Mouse (Mus musculus) liver, embryonic 16.5 days (tissue): ENCODE measurements at regions not wholly inside any gene's neighbourhood (a gene's known extent, or its start where the extent isn't known, plus 50 kb on each side); places are given as distances from the start of the nearest gene placed in this dataset.

Source experiments
- ATAC-seq: fragments of 200-750 bp; cut with Nextera tagmentation; 2 replicates; pipeline ENCODE4 v1.8.0; 2017; ENCODE audit warnings: low read depth, mild to moderate bottlenecking, moderate number of reproducible peaks, moderate library complexity
- H3K27ac ChIP-seq: fragments of 300-500 bp; sonication (generic); 2 replicates; pipeline ENCODE4 v1.5.1; 2014; ENCODE audit warnings: mild to moderate bottlenecking, low read length
- H3K27me3 ChIP-seq: fragments of 300-500 bp; sonication (generic); 2 replicates; pipeline ENCODE4 v1.6.1; 2014; ENCODE audit warnings: low read depth, low read length, mixed read lengths; ENCODE audit not compliant: control insufficient read depth, insufficient read depth
- H3K36me3 ChIP-seq: fragments of 300-500 bp; sonication (generic); 2 replicates; pipeline ENCODE4 v1.6.1; 2014; ENCODE audit warnings: mild to moderate bottlenecking; ENCODE audit not compliant: control insufficient read depth, insufficient read depth
- H3K4me1 ChIP-seq: fragments of 300-500 bp; sonication (generic); 2 replicates; pipeline ENCODE4 v1.6.1; 2014; ENCODE audit warnings: low read depth, low read length, mixed read lengths; ENCODE audit not compliant: control insufficient read depth
- H3K4me2 ChIP-seq: fragments of 300-500 bp; sonication (generic); 2 replicates; pipeline ENCODE4 v1.6.1; 2014; ENCODE audit warnings: low read depth, low read length, mixed read lengths
- H3K4me3 ChIP-seq: fragments of 300-500 bp; sonication (generic); 2 replicates; pipeline ENCODE4 v1.5.1; 2014; ENCODE audit warnings: low read depth, mild to moderate bottlenecking, low read length
- H3K9ac ChIP-seq: fragments of 300-500 bp; sonication (generic); 2 replicates; pipeline ENCODE4 v1.6.1; 2014; ENCODE audit warnings: low read depth, low read length
- H3K9me3 ChIP-seq: fragments of 300-500 bp; sonication (generic); replicated peaks from 2 replicates; pipeline ENCODE4 v1.6.1; 2016; ENCODE audit warnings: low read length; ENCODE audit not compliant: control insufficient read depth
- WGBS: fragments of 180-500 bp; shearing (Covaris S2); extraction: QIAGEN DNeasy Blood & Tissue Kit; methylation state at CpG from one replicate; pipeline ENCODE4 v1.1.7; 2014; ENCODE audit not compliant: insufficient replicate concordance; 5-methylcytosine and 5-hydroxymethylcytosine counted together

DNA sequence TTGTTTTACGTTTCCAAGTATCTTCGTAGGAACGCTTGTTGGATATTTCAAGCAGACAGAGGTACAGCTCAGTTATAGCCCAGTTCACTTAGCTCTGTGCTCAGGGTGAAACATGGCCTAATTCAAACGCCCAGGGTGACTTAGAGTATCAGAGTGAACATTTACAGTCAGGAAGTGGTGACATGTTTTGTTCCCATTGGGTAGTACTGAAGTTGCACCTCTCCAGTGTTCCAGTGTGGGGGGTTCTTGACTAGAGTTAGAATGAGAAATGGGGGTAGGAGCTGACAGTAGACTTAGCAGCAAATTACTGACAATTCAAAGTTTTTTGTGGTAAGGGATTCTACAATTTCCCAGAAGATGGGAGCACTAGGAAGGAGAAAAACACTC is 159.9 kb upstream of the Cypt12 start:
- Histone ChIP-seq H3K9me3 (no peaks in the 10 kb centered on the region), H3K9ac (no peak overlapping the region), H3K27me3 (peaks cover 60% of the 10 kb centered on the region), H3K4me2 (no peak overlapping the region), H3K27ac (no peak overlapping the region), H3K4me1 (no peaks in the 10 kb centered on the region), H3K36me3 (no peaks in the 10 kb centered on the region), H3K4me3 (no peak overlapping the region)
- 19% methylated on average over 4 of the region's 4 CpGs for WGBS
- ATAC-seq = no peak

DNA sequence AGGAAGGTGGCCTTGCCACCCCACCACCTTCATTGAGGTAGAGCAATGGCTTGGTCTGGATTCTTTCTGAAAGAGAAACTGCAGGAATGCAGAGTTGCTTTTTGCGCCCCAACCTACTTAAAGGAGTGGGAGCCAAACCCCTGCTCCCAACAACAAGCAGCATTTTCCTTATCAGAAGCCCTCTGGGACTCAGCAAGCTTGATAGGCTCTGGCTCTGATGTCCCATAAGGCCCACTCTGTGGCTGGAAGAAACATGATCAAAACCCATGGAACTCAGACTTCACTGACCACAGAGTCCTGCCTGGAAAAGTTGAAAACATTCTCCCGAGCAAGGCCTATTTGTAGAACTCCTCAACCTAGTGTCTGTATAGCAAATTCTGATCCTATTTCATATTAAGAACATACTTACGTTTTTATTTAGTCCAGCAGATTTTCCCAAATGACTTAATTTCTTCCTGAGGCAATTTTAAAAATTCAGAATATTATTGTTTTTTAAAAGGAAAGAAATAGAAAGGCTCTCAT is 159.4 kb upstream of the Cypt12 start:
- Histone ChIP-seq H3K4me1 (no peaks in the 10 kb centered on the region), H3K9ac (no peak overlapping the region), H3K9me3 (no peaks in the 10 kb centered on the region), H3K36me3 (no peaks in the 10 kb centered on the region), H3K4me2 (no peak overlapping the region), H3K27me3 (peaks cover 65% of the 10 kb centered on the region), H3K27ac (no peak overlapping the region), H3K4me3 (no peak overlapping the region)
- ATAC-seq = no peak
- 19% methylated on average over 3 of the region's 3 CpGs for WGBS

DNA sequence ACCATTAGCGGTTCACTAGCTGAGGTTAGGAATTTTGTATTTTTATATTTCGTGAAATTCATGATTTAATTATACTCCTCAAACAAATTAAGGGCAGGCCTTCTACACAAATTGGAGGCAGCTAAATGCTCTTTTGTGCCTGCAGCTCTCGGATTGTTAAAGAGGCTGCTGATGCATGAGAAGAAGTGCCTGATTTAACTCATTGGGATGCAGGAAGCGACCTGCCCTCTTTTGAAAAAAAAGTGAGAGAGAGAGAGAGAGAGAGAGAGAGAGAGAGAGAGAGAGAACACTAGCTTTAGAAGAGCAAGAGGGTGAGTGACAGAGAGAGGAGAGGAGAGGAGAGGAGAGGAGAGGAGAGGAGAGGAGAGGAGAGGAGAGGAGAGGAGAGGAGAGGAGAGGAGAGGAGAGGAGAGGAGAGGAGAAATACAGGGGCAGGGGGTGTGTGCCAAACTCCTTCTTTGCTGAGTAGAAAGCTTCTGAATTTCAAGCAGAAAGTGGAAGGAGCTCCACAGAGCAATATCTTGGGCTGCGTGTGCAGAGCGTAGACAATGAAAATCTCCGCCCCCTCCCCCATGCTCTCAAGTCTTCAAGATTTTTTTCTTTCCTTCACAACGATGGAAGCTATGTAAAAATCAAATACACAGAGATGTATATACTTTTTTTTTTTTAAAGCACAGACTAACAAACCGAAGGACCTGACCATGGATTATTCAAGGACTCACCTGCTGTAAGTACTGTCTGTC is 158.6 kb upstream of the Cypt12 start:
- no peaks in the 10 kb centered on the region for H3K4me1 ChIP-seq
- peaks cover 73% of the 10 kb centered on the region for H3K27me3 ChIP-seq
- no peak overlapping the region for H3K4me3 ChIP-seq
- H3K4me2 ChIP-seq = no peak overlapping the region
- WGBS = 4% methylated on average over 9 of the region's 9 CpGs
- H3K9ac ChIP-seq = no peak overlapping the region
- ATAC-seq = no peak
- H3K36me3 ChIP-seq = no peaks in the 10 kb centered on the region
- H3K27ac ChIP-seq = no peak overlapping the region
- H3K9me3 ChIP-seq = no peaks in the 10 kb centered on the region

DNA sequence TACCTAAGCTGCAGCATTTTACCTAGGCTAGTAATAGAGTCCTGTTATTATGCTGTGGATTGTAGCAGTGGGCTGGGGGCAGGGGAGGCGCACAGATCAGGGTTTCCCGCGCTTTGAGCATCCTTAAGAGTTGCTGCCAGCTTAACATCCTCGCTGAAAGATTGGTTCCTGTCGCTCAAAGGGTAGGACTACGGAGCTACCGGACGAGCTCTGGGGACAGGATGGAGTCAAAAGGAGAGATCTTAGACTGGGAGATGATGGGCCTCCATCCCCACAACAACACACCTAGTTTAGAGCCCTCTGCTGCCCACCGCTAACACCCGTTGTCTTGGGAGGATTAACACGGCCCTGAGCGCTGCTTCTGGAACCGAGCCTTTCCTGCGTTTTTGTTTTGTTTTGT is 157.9 kb upstream of the Cypt12 start:
- H3K9ac ChIP-seq = no peak overlapping the region
- no peaks in the 10 kb centered on the region for H3K4me1 ChIP-seq
- 1% methylated on average over 14 of the region's 14 CpGs for WGBS
- H3K4me3 ChIP-seq = no peak overlapping the region
- H3K27me3 ChIP-seq = peaks cover 77% of the 10 kb centered on the region
- H3K27ac ChIP-seq = no peak overlapping the region
- H3K36me3 ChIP-seq = no peaks in the 10 kb centered on the region
- no peaks in the 10 kb centered on the region for H3K9me3 ChIP-seq
- no peak for ATAC-seq
- no peak overlapping the region for H3K4me2 ChIP-seq

DNA sequence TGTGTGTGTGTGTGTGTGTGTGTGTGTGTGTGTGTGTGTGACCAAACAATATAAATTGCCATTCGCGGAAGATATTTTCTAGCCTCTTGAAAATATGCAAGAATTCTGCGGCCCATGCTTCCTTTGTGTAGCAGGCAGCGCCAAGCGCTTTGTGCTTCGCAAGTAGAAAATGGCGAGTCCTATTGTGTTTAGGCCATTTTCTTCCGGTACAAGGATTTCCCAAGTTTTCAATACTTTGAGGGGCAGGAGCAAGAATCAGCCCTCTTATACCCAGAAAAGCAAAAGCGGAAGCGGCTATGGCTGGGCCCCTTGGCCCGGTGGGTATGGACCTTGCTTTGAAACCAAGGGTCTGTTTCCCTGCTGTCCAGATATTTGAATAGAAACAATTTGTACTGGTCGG is 157.4 kb upstream of the Cypt12 start:
- H3K4me2 ChIP-seq = no peak overlapping the region
- no peaks in the 10 kb centered on the region for H3K36me3 ChIP-seq
- H3K4me1 ChIP-seq = no peaks in the 10 kb centered on the region
- H3K27ac ChIP-seq = no peak overlapping the region
- H3K27me3 ChIP-seq = peaks cover 77% of the 10 kb centered on the region
- no peak overlapping the region for H3K9ac ChIP-seq
- ATAC-seq = no peak
- no peaks in the 10 kb centered on the region for H3K9me3 ChIP-seq
- H3K4me3 ChIP-seq = no peak overlapping the region
- WGBS = 5% methylated on average over 12 of the region's 12 CpGs

DNA sequence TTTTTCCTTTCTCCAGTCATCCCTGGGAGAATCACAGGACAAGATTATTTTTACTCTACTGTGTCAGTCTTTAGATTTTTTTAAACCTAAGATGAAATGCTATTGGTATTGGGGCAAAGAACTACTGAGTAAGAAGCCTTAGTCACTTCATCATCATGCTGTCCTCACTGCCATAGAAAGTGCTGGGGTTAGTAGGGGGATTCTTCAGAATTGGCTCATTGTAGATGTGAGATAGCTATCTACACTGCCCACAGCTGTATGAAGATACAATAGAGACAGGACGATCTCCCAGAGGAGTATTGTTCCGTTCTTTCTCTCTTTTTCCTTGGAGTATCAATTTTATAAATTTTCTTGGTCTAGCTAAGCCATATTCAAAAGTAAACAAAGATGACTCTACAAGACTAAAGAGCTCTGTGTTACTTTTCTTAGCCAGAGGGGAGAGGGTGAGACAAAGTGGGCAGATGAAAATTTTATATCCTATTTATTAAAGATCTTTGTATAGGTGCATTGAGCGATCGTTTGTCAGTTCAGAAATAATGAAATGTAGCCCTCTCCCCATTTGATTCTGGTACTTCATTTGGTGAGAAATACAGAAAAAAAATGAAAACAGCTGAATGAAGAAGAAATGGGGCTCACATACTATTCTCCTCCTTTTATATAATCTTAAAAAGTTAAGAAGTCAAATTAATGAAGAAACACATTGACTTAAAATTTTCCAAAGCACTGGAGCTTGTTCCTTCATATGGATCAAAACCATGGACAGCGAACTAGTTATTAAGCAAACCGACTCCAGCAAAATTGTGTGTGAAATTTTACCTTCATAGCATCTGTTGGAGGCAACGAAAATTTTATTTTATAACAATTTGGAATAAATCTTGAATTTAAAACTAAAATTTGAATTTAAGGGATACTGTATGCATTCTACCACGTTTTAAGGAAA is 156.6 kb upstream of the Cypt12 start:
- H3K9ac ChIP-seq = no peak overlapping the region
- ATAC-seq = no peak
- H3K4me3 ChIP-seq = no peak overlapping the region
- WGBS = 14% methylated on average over 8 of the region's 8 CpGs
- H3K36me3 ChIP-seq = no peaks in the 10 kb centered on the region
- H3K9me3 ChIP-seq = no peaks in the 10 kb centered on the region
- no peaks in the 10 kb centered on the region for H3K4me1 ChIP-seq
- no peak overlapping the region for H3K27ac ChIP-seq
- H3K4me2 ChIP-seq = no peak overlapping the region
- H3K27me3 ChIP-seq = peaks cover 73% of the 10 kb centered on the region

DNA sequence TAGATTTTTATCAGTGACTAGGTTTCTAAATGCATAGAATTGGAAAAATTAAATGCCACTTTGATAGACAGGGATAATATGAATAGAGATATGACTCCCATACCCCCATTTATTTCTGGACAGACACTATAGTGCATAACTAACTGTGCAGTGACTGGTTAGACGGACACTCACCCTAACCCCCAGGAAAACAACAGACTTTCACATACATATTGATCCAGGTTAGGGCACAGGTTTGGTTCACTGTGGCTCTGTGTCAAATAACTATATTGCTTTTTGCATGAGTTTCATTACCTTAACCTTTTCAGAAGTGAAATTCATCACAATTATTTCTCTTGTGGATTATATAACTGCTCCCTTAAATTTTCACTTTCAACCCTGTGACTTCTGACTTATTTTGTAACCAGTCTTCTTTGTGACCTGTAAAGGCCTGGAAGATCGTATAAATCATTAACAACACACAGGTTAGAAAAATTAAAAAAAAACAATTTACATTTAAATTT is 155.6 kb upstream of the Cypt12 start:
- Histone ChIP-seq H3K36me3 (no peaks in the 10 kb centered on the region), H3K27ac (no peak overlapping the region), H3K4me3 (no peak overlapping the region), H3K9me3 (no peaks in the 10 kb centered on the region), H3K4me1 (no peaks in the 10 kb centered on the region), H3K27me3 (peaks cover 68% of the 10 kb centered on the region), H3K9ac (no peak overlapping the region), H3K4me2 (no peak overlapping the region)
- 17% methylated on average over 2 of the region's 2 CpGs for WGBS
- ATAC-seq = no peak

DNA sequence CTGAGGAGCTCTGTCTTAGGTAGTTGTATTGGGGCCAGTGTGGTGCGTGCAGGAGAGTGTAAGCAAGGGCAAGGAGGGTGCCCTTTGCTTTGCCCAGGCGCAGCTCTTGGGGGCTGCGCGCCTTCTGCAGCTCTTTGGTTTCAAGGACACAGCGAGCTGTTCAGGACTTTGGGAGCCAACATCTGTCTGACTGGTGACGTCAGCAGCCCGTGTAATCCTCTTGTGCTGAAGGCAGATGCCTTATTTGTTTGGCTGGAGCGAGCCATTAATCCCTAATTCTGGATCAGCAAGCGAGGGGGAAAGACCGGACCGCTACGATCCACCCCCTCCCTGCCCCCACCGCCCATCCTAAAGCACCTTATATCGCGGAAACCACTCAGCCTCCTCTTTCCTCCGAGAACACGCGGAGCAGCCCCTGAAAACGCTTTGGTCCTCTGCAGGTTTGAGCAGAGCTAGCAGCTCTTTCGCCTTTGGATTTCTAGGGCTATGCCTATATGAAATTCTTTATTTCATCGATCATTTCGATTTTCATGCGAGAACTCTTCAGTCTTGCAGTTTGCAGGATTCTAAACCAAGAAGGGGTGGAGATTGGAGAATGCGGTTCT is 154.5 kb upstream of the Cypt12 start:
- Histone ChIP-seq H3K4me3 (no peak overlapping the region), H3K4me1 (no peaks in the 10 kb centered on the region), H3K27ac (no peak overlapping the region), H3K9me3 (no peaks in the 10 kb centered on the region), H3K27me3 (peaks cover 56% of the 10 kb centered on the region), H3K36me3 (no peaks in the 10 kb centered on the region), H3K4me2 (no peak overlapping the region), H3K9ac (no peak overlapping the region)
- WGBS = under 1% methylated on average over 24 of the region's 24 CpGs
- no peak for ATAC-seq
